Mouse (Mus musculus) adrenal gland, adult 18-20 months (tissue): ENCODE measurements at regions not wholly inside any gene's neighbourhood (a gene's known extent, or its start where the extent isn't known, plus 50 kb on each side); places are given as distances from the start of the nearest gene placed in this dataset.

Experiments used
- DNase-seq, 2 experiments: peaks; one replicate each; pipeline ENCODE4 v3.0.0; 2021 to 2022; ENCODE audit warnings: low spot score in 2 of 2

DNA sequence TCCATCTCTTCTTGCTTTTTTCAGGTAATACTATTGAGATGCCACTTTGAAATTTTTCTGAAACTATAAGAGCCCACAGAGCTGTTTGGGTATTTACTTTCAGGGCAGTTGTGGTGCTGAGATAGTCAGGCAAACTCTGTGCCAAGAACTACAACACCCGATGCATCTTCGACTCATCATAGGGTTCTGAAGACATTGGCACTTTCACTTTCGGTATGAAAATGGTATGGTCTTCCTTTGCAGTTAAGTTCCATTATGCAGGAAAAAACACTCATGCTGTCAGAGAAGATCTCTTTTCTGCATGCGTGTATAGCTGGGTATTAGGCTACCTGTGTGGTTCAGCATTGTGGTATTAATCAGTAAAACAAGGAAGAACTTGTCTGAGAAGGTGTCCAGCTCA lies 484.2 kb downstream of the Fat4 start:
- DNase-seq: no peak

DNA sequence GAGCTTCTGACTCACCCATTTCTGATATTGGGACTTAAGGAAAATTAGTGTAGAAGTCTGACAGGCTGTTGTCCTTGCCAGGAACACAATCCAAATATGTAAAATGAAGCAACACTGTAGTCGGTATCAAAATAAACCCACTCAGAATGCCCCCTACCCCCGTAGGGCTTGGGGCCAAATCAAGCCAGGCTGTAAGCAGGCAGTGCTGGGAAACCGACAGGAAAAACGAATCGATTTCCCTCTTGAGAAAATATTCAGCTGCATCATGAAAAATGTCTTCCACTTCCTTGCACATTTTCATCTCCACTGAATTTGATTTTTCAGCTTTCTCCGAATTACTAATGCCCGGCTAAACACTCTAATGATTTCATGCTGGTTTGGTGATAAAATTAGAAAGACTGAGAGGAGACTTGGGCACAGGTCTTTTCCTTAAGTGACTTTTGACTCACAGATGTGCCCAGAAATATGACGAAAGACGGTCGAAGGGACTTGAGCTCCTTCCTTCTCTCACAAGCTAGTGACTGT lies 485.7 kb downstream of the Fat4 start:
- DNase-seq: no peak

DNA sequence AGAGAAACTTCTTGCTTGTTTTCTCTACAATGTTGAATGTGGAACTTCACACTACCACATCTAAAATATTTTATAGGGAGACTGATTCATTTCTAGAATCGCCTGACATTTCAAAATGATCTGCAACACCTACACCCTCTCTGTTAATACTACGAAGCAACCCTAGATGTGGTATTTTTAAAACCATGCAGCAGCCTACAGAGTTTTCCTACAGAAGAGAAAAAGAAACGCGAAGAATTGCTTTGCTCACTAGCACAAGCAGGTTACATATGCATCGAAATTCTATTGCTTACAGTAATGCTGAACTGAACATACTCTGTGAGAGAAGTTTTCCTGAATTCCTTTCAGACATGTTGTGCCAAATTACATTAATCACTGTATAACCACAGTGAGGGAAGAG lies 488.7 kb downstream of the Fat4 start:
- no peak for DNase-seq

- no peak for DNase-seq
Observed at GRCm38 (mm10) chr3:39388491-39388890, 501.8 kb downstream of the Fat4 start.

GRCm38 (mm10) chr3:39390442-39390841 lies 503.7 kb downstream of the Fat4 start:
- no peak for DNase-seq

GRCm38 (mm10) chr3:39392053-39392452 lies 505.3 kb downstream of the Fat4 start:
- no peak for DNase-seq

GRCm38 (mm10) chr3:39396672-39397071 lies 509.9 kb downstream of the Fat4 start:
- DNase-seq: no peak

GRCm38 (mm10) chr3:39397255-39397654 lies 510.5 kb downstream of the Fat4 start:
- DNase-seq: no peak

DNA sequence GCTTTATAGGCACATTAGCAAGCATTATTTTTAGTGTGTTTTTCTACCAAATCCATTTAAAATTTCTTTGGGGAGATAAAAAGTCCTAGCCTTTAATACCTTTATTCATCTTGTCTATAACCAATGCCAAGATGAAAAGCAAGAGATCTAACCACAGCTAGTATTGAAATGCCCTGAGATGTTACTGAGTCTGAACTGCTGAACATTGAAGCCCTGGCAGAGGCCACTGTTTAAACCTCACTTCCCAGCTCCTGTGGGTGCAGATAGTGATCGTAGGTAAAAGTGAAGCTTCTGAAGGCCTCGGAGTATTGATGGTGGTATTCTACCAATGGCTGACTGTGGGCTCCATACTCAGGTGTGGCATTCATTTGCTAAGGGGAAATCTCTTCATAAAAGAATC lies 510.9 kb downstream of the Fat4 start:
- no peak for DNase-seq

DNA sequence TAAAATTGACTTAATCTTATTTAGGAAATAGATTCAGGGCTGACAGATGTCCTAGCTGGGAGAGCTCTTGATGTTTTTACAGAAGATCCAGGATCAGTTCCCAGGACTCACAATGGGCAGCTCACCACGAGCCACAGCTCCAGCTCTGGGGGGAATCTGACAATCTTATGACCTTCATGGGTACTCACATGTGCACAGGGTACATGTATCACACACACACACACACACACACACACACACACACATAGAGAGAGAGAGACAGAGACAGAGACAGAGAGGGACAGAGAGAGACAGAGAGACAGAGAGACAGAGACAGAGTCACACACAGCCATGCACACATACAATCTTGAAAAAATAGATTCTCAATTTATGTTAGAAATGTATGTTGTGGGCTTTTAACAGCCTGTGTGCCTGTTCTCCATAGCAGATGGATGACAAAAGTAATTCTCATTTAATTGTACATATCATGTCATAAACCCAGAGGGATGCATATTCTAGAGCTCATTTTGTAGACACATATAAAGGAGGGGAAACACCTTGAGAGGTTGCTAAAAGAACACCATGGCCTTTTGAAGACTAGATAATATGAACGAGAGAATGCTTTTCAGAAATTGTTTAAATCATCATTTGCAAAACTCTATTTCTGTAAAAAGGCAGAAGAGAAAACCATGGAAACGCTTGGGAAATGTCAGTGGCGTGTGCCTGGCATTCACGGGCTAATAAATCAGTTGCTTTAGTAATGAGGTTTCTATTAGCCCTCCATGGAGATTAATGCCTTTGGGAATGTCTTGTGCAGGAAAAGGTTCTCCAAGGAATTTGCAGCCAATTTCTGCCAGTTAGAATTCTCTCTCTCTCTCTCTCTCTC lies 538.3 kb downstream of the Fat4 start:
- DNase-seq: no peak

- DNase-seq: no peak
Observed at GRCm38 (mm10) chr3:39425643-39426016, 538.9 kb downstream of the Fat4 start.

- DNase-seq: no peak
Observed at GRCm38 (mm10) chr3:39443328-39443727, 556.6 kb downstream of the Fat4 start.

GRCm38 (mm10) chr3:39455650-39456049 lies 568.9 kb downstream of the Fat4 start:
- no peak for DNase-seq

- no peak for DNase-seq
Observed at GRCm38 (mm10) chr3:39460183-39460888, 573.6 kb downstream of the Fat4 start.

- no peak for DNase-seq
Observed at GRCm38 (mm10) chr3:39461561-39461960, 574.8 kb downstream of the Fat4 start.

- DNase-seq: no peak
Observed at GRCm38 (mm10) chr3:39465811-39466210, 579.1 kb downstream of the Fat4 start.

GRCm38 (mm10) chr3:39489392-39489791 lies 602.7 kb downstream of the Fat4 start:
- DNase-seq: no peak

DNA sequence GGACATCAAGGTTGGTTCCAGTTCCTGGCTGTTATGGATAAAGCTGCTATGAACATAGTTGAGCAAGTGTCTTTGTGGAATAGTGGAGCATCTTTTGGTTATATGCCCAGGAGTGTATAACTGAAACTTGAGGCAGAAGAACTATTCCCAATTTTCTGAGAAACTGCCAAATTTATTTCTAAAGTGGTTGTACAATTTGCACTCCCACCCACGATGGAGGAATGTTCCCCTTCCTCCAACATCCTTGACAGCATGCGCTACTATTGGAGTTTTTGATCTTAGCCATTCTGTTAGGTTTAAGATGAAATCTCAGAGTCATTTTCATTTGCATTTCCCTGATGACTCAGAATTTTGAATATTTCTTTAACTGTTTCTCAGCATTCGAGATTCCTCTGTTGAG lies 607.6 kb downstream of the Fat4 start:
- DNase-seq: no peak

DNA sequence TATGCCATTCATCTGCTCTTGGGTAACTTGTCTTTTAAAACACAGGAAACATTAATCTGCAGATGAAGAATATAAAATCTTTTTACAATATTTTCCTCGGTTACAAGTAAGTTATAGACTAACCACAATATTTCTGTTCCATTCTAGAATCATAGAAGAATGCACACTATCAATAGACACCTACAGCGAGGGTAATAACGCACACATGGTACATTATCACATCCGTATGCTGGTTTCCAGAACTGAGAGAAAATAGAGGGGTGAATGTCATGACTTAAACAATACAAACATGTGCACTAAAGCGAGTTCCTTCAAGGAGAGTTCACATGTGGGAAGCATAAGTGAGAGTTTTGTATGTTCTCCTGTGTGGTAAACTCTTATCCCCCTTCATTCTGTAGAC lies 641.3 kb downstream of the Fat4 start:
- DNase-seq: no peak

- DNase-seq: no peak
Observed at GRCm38 (mm10) chr3:39537515-39537914, 650.8 kb downstream of the Fat4 start.

- DNase-seq: no peak
Observed at GRCm38 (mm10) chr3:39540530-39541118, 653.9 kb downstream of the Fat4 start.

DNA sequence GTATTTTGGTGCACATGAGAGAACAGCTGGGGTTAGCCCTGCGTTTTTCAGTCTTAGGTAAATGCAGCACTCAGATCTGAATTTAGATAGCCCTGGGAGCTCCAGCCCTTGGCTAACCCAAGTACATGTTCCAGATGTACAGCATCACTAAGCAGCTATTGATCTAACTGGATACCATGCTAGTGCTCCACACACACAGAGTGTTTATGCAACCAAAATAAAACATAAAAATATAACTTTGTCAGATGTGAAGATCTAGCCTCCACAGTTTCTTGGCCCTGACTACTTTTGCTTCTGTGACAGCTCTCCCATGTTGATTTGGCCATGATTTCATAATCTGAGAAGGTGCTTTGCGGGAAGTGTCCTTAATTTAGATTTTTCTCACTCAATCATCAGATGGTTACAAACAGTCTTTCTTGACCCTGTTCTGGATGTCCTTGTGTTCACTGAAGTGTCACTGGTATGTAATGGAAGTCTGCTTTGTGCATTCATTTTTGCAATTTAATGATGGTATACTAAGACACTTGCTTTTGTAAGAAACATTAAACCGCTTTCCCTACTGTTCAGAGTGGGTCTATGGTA lies 672.8 kb downstream of the Fat4 start:
- no peak for DNase-seq
